Mouse (Mus musculus): ENCODE results near the gene Foxd3. TPM values are rescaled to one million over a fixed set of nuclear protein-coding genes. Genes with fewer than 3 reads are reported as not detected.
A peak's percentile ranks its signal among the peaks of the same experiment; 100 is the strongest.

Foxd3 gene
- polyA plus RNA-seq, 1 experiment: not detected

DNA sequence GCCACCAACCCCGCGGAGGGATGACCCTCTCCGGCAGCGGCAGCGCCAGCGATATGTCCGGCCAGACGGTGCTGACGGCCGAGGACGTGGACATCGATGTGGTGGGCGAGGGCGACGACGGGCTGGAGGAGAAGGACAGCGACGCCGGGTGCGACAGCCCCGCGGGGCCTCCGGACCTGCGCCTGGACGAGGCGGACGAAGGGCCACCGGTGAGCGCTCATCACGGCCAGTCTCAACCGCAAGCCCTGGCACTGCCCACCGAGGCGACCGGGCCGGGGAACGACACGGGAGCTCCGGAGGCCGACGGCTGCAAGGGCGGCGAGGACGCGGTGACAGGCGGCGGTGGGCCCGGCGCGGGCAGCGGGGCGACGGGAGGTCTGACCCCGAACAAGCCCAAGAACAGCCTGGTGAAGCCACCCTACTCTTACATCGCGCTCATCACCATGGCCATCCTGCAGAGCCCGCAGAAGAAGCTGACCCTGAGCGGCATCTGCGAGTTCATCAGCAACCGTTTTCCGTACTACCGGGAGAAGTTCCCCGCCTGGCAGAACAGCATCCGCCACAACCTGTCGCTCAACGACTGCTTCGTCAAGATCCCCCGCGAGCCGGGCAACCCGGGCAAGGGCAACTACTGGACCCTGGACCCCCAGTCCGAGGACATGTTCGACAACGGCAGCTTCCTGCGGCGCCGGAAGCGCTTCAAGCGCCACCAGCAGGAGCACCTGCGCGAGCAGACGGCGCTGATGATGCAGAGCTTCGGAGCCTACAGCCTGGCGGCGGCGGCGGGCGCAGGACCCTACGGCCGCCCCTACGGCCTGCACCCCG lies 718 bp downstream of the Foxd3 start:
- TF ChIP-seq CTCF (IDR thresholded peaks at IDR 0.05; ENCODE audit: extremely low read depth, insufficient read depth, low read length) (no peak), POLR2A (IDR thresholded peaks at IDR 0.05; ENCODE audit: extremely low read depth, insufficient read depth, low read length) (no peak)
- no peak overlapping the region for H3K27ac ChIP-seq (ENCODE audit: insufficient read depth, low read length)
- H3K4me1 ChIP-seq (ENCODE audit: control insufficient read depth, insufficient read depth, low read length): no peaks in the 10 kb centered on the region
- H3K4me3 ChIP-seq (ENCODE audit: insufficient read depth, low read length): no peak overlapping the region

DNA sequence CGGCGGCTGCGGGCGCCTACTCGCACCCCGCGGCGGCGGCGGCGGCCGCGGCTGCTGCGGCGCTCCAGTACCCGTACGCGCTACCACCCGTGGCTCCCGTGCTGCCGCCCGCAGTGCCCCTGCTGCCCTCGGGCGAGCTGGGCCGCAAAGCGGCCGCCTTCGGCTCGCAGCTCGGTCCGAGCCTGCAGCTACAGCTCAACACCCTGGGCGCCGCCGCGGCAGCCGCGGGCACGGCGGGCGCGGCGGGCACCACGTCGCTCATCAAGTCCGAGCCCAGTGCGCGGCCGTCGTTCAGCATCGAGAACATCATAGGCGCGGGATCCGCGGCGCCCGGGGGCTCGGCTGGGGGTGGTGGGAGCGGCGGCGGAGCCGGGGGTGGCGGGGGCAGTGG lies 1.3 kb downstream of the Foxd3 start:
- Histone ChIP-seq H3K4me3 (ENCODE audit: insufficient read depth, low read length) (no peak overlapping the region), H3K27ac (ENCODE audit: insufficient read depth, low read length) (no peak overlapping the region), H3K4me1 (ENCODE audit: control insufficient read depth, insufficient read depth, low read length) (no peaks in the 10 kb centered on the region)
- no peak for TF ChIP-seq CTCF (IDR thresholded peaks at IDR 0.05; ENCODE audit: extremely low read depth, insufficient read depth, low read length)
- TF ChIP-seq POLR2A (IDR thresholded peaks at IDR 0.05; ENCODE audit: extremely low read depth, insufficient read depth, low read length): no peak

DNA sequence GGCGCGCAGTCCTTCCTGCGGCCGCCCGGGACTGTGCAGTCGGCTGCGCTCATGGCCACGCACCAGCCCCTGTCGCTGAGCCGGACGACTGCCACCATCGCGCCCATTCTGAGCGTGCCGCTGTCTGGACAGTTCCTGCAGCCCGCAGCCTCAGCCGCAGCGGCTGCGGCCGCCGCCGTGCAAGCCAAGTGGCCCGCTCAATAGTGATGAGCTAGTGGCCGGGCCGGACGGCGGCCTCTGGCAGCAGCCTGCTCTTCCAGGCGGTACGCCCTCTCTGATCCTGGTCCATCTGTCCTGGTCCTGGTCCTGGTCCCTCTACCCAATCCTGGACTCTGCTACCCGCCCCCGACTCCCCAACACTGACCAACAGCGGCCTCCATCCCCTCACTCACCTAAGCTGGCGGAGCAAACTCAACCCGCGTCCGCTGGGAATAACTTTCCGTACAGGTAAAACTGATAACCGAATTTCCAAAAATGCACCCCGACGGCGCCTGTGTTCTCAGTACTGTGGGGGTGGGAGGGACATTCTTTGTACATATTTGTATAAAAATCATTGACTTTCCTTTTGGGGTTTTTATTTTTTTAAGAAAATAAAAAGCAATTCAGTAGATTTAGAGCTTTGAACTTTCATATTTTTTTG lies 1.9 kb downstream of the Foxd3 start:
- no peak for TF ChIP-seq POLR2A (IDR thresholded peaks at IDR 0.05; ENCODE audit: extremely low read depth, insufficient read depth, low read length)
- TF ChIP-seq CTCF (IDR thresholded peaks at IDR 0.05; ENCODE audit: extremely low read depth, insufficient read depth, low read length): no peak
- Histone ChIP-seq H3K27ac (ENCODE audit: insufficient read depth, low read length) (no peak overlapping the region), H3K4me3 (ENCODE audit: insufficient read depth, low read length) (no peak overlapping the region), H3K4me1 (ENCODE audit: control insufficient read depth, insufficient read depth, low read length) (no peaks in the 10 kb centered on the region)

DNA sequence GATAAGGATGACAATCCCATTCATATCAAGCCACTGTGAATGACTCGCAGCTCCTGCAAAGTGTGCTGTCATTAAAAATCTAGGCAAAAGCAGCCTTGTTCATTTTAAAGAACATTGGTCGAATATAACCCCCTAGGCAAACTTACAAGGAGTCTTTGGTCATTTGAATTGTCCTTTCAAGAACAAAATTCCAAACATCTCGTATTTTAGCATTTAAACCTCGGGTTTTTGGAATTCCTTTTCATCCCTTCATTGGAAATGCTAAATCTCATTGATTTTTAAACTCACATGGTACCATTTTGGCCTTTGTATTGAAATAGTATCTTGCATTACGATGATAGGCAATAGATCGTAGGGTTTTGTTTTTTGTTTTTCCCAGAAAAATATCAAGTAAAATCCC lies 2.8 kb downstream of the Foxd3 start:
- Histone ChIP-seq H3K4me3 (ENCODE audit: insufficient read depth, low read length) (no peak overlapping the region), H3K4me1 (ENCODE audit: control insufficient read depth, insufficient read depth, low read length) (no peaks in the 10 kb centered on the region), H3K27ac (ENCODE audit: insufficient read depth, low read length) (no peak overlapping the region)
- no peak for TF ChIP-seq CTCF (IDR thresholded peaks at IDR 0.05; ENCODE audit: extremely low read depth, insufficient read depth, low read length)

DNA sequence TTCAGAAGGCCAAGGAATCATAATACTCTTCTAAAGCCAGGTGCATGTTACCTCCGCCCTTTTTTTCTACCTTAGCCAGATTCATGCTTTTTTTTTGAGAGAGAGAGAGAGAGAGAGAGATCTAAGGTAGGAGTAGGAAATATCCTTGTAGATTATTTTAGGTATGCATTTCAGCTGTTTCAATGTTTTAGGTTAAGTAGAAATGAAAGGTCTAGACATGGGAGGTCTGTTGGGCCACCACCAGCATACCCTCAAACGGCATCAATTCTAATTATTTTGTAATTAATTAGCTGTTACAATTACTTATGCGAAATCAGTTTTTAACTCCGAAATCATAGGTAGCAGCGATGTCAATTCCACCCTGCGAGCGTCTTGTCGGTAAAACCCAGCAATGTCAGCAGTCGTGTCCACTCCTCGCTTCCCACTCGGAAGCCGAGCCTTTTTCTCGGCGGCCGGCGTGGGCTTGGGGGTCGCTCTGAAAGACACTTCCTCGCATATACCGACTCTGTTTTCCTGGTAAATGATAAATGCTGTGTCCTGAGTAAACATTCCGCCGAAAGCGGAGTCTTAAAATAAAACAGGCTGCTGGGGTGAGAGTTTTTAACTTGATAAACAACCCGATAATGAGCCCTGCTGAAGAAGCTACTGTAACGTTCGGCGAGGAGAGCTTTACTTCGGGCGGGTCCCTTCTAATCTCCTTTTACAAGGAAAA lies 3.4 kb downstream of the Foxd3 start:
- no peaks in the 10 kb centered on the region for H3K4me1 ChIP-seq (ENCODE audit: control insufficient read depth, insufficient read depth, low read length)
- H3K27ac ChIP-seq (ENCODE audit: insufficient read depth, low read length): no peak overlapping the region
- no peak overlapping the region for H3K4me3 ChIP-seq (ENCODE audit: insufficient read depth, low read length)
- no peak for TF ChIP-seq CTCF (IDR thresholded peaks at IDR 0.05; ENCODE audit: extremely low read depth, insufficient read depth, low read length)
- TF ChIP-seq POLR2A (IDR thresholded peaks at IDR 0.05; ENCODE audit: extremely low read depth, insufficient read depth, low read length): no peak

GRCm38 (mm10) chr4:99660073-99660611 lies 4.0 kb downstream of the Foxd3 start:
- H3K27ac ChIP-seq (ENCODE audit: insufficient read depth, low read length): no peak overlapping the region
- TF ChIP-seq POLR2A (IDR thresholded peaks at IDR 0.05; ENCODE audit: extremely low read depth, insufficient read depth, low read length): no peak
- no peak for TF ChIP-seq CTCF (IDR thresholded peaks at IDR 0.05; ENCODE audit: extremely low read depth, insufficient read depth, low read length)
- H3K4me3 ChIP-seq (ENCODE audit: insufficient read depth, low read length): no peak overlapping the region
- no peaks in the 10 kb centered on the region for H3K4me1 ChIP-seq (ENCODE audit: control insufficient read depth, insufficient read depth, low read length)

DNA sequence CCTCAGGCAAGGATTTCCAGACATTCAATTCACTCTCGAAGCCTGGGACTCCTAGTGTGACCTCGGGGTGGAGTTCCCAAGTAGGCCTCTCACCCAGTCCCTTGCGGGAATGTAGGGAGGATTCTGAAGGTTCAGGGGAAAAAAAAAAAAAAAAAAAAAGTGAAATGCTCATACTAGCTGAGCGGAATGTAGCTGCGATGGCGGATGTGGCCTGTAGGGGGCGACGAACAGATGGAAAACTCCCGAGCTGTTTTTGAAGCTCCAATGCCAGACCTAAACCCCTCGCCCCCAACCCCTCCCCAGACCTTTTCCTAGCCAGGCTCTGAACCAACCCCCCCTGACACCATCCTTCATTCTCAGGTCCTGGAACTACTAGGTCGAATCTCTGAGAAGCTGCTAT lies 4.9 kb downstream of the Foxd3 start:
- no peaks in the 10 kb centered on the region for H3K4me1 ChIP-seq (ENCODE audit: control insufficient read depth, insufficient read depth, low read length)
- H3K27ac ChIP-seq (ENCODE audit: insufficient read depth, low read length): no peak overlapping the region
- TF ChIP-seq CTCF (IDR thresholded peaks at IDR 0.05; ENCODE audit: extremely low read depth, insufficient read depth, low read length) (peak; percentile 41; the same call in 1 of the 2 replicates), POLR2A (IDR thresholded peaks at IDR 0.05; ENCODE audit: extremely low read depth, insufficient read depth, low read length) (no peak)

GRCm38 (mm10) chr4:99661956-99662355 lies 5.9 kb downstream of the Foxd3 start:
- Histone ChIP-seq H3K4me3 (ENCODE audit: insufficient read depth, low read length) (no peak overlapping the region), H3K4me1 (ENCODE audit: control insufficient read depth, insufficient read depth, low read length) (no peaks in the 10 kb centered on the region), H3K27ac (ENCODE audit: insufficient read depth, low read length) (no peak overlapping the region)
- TF ChIP-seq CTCF (IDR thresholded peaks at IDR 0.05; ENCODE audit: extremely low read depth, insufficient read depth, low read length) (no peak), POLR2A (IDR thresholded peaks at IDR 0.05; ENCODE audit: extremely low read depth, insufficient read depth, low read length) (no peak)

More for the DNA sequence above, 4.9 kb downstream of the Foxd3 start:
- no peak overlapping the region for H3K4me3 ChIP-seq (ENCODE audit: insufficient read depth, low read length)

DNA sequence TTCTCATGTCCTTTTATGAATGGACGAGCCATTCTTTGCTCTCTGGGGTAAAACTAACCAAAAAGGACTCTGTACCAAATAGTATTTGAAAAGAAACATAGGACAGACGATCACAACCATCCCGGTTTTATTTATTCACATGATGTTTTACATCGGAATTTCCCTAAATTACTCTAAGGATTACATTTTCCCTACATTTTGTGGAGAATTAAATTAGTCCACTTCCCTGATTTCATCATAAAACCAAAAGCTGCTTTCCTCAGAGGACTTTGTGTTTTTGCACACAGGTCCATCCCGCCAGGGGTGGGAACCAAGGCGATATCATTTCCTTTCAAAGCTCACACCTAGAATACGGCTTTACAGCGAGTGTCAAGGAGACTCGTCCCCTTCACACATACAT lies 6.3 kb downstream of the Foxd3 start:
- no peak overlapping the region for H3K4me3 ChIP-seq (ENCODE audit: insufficient read depth, low read length)

More for the DNA sequence above, 6.3 kb downstream of the Foxd3 start:
- H3K27ac ChIP-seq (ENCODE audit: insufficient read depth, low read length): no peak overlapping the region
- no peaks in the 10 kb centered on the region for H3K4me1 ChIP-seq (ENCODE audit: control insufficient read depth, insufficient read depth, low read length)
- TF ChIP-seq CTCF (IDR thresholded peaks at IDR 0.05; ENCODE audit: extremely low read depth, insufficient read depth, low read length) (no peak), POLR2A (IDR thresholded peaks at IDR 0.05; ENCODE audit: extremely low read depth, insufficient read depth, low read length) (no peak)
